Mouse (Mus musculus) right cerebral cortex, postnatal 14 days (tissue): Measurements from ENCODE around the gene Shank1.
A peak's percentile ranks its signal among the peaks of the same experiment; 100 is the strongest.

Source experiments
- DNase-seq: peaks from one replicate; pipeline ENCODE4 v3.0.0; 2022

Shank1 gene

DNA sequence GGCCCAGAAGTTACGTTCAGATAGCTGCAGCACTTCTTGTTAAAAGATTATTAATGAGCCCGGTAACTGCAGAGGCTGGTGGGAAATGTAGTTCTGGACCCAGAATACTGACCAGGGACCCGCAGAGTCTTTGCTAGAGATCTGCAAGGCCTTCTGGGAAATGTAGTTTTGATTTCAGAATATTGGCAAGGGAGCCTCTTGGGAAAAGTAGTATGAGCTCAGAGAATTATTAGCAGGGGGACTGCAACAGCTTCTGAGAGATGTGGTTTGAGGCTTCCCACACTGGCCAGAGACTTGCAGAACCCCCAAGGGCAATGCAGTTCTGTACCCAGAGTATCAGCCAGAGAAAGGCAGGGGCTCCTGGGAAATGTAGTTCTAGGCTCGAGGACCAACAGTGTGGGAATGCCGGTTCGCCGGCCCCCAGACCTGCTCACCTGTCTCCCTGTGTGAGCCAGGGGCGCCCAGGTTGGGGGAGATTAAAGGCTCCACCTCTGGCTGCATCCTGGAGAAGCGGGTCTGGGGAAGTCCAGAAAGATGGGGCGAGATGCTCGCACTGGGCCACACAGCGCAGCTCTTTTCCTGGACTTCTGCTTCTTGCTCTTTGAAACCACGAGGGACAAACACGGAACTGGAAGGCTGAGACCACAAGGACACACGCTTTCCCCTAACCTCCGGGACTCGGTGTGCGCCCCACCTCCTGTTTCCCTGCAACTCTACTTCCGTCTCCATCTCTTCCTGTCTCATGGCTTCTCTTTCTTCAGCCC, 64.0 kb downstream of the Shank1 start:
- DNase-seq: peak; percentile 54

DNA sequence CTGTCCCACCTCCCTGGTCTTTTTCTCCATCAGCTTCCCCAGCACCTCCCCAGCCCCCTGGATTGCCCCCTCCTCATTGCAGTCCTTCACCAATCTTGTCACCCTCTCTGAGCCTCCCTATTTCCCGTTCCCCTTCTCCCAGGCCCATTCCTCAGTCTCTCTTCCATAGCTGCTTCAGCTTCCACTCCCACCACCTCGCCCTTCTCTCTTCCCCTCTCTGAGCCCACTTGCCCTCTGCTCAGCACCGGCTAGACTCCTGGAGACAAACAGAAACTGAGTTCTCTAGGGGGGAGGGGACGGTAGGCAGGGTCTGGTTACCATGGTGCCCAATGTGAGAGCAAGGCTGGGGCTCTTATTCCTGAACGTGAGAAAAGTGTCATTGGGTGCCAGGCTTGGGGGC, 64.7 kb downstream of the Shank1 start:
- DNase-seq: no peak

DNA sequence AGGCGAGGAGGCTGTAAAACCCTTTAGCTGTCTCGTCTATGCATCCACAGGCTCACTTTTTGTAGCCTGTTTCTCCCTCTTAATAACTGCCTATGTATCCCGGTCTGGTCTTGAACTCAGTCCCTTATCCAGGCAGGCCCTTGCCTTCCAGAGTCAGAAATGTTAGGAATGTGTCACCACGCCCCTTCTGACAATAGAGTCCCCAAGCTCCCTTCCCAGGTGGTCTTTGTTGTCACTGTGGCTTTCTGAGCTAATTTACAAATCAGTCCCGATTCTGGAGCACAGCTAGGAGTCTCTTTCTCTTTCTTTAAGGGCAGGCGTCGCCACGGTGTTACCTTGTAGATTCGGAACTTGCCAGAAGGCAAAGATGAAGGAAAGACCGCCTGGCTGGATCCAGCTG, 65.2 kb downstream of the Shank1 start:
- no peak for DNase-seq

DNA sequence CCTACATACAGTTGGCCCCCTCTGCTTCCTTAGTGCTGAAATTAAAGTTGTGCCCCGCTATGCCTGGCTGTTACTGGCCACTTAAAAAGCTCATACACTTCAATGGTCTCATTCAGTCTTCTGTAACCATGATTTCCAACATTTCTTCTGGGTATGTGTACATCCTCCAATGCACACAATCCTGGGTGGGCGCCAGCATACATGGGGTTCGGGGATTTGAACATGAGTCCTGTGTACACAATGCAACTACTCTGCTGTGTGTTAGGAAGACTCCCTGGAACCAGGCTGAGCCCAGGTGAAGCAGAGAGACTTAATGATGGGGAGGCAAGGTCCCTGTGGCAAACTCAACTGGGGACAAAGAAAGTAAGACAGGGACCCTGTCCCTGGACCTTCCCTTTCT, 65.7 kb downstream of the Shank1 start:
- DNase-seq: no peak

DNA sequence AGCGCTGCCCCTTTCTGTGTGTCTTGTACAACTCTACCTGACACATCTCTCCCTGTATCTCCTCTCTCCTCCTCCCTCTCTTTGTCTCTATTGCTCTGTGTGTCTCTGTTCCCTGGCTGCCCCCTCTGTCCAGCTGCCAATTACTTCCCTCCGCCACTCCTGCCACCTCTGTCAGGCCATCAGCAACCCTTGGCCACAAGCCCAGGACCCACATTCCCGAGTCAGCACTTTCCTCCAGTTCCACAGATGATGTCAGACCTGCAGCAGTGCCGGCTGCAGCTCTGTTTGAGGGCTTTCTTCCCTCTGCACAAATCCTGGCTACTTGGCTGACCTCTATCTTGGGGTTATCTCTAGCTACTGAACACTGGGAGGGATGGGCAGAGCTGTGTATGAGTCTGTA, 68.2 kb downstream of the Shank1 start:
- peak; percentile 45 for DNase-seq

DNA sequence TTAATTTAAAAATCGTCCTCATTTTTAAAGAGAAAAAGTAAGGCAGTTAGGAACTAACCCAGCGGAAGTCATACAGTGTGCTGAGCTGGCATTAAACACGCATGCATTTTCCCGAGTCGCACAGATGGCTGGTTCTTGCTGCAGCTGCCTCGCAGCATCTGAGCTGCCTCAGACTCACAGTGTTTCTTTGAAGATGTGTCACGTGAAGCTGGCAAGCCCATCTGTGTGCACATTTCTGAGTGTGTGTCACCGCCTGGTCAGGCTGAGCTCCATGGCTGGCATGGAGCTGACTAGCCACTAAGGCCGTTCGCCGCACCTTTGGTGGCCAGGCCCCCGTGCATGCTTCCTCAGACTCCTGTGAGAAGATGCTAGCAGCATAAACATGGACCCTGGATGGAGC, 72.5 kb downstream of the Shank1 start:
- peak; percentile 71 for DNase-seq

DNA sequence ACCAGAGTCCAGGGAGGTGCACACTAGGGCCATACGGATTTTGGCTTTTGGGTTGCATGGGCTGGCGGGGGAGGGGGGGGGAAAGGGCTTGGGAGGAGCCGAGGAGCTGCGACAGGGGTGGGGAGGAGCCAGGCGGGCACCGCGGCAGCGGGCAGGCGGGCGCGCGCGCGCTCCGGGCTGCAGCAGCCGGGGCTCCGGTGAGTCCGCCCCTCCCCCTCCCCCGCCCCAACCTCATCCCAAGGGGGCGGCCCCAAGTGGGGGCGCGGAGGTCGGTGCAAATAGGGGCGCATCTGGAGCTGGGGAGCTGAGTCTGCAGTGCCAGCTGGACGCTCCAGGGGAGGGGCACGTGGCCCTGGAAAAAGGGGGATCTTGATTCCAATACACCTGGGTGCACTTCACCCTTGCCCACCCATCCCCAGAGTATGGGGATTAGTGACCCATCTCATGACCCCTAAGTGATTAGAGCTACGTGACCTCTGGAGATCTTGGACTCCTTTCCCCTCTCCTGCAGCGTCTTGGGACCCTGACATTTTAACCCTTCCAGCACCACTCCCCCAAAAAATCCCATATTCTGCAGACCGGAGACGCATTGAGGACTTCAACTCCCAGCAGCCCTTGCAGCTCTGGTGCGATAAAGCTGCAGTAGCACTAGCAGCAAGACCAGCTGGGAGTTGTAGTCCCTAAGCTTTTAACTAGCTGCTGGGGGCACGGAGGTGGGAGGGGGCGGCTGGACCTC, 74.1 kb downstream of the Shank1 start, which contains the start of gene Syt3:
Gene Syt3 (plus strand): TSS at position 123 of the 736 bp plus-strand sequence.
- peak; percentile 68 for DNase-seq

DNA sequence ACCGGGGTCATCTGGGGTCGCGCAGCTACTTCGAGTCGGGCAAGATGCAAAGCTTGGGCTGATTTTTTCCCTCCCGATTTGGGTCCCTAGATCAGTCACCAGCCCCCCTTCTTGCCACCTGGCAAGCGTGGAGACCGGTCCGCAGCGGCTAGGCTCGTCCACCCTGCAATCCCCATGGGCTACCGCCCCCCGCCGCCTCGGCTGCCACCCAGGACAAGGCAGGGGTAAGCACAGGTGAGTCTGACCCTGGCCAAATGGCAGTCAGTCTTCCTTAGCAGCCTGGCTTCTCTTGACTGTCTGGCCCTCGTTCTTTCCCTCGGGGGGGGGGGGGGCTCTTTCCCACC, 74.6 kb downstream of the Shank1 start:
- DNase-seq: no peak

DNA sequence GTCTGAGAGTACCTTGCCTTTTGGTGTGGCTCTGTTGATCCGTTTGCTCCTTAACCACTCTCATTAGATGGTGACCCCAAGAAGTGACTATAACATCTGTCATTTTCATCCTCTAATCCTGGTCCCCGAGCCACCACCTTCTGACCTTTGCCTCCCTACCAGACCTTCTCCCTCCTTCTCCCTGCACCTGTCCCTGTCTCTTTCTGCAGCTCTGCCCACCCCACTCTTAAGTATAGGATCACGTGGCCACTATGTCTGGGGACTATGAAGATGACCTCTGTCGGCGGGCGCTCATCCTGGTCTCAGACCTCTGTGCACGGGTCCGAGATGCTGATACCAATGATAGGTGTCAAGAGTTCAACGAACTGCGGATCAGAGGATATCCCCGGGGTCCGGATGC, 75.7 kb downstream of the Shank1 start, which contains the start of gene 1700008O03Rik:
Gene 1700008O03Rik (minus strand): TSS at position 101 of the 400 bp plus-strand sequence.
- DNase-seq: no peak

DNA sequence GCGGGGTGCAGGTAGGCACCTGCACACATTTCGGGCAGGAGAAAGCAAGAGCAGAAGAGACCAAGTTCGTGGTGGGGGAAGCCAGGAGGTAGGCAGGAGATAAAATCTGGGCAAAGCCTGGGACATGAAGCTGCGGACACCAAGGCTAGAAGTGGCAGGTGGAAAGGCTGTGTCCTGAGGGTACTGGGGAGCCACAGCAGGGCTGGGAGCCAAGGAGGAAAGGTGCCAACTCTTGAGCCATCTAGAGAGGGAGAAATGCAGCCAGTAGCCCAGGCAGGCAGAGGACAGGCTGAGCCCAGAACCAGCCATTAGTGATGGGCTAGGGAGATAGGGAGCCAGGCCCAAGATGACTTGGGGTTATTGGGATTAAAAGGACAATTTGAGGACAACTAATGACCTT, 81.8 kb downstream of the Shank1 start:
- no peak for DNase-seq

DNA sequence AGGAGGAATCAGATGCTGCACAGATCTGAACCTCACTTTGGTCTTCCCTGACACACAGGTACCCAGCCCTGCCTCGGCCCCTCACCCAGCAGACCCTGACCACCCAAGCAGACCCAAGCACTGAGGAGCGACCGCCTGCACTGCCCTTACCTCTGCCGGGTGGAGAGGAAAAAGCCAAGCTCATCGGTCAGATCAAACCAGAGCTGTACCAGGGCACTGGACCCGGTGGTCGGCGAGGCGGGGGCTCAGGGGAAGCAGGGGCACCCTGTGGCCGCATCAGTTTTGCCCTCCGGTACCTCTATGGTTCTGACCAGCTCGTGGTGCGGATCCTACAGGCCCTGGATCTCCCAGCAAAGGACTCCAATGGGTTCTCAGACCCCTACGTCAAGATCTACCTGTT, 82.3 kb downstream of the Shank1 start:
- no peak for DNase-seq

DNA sequence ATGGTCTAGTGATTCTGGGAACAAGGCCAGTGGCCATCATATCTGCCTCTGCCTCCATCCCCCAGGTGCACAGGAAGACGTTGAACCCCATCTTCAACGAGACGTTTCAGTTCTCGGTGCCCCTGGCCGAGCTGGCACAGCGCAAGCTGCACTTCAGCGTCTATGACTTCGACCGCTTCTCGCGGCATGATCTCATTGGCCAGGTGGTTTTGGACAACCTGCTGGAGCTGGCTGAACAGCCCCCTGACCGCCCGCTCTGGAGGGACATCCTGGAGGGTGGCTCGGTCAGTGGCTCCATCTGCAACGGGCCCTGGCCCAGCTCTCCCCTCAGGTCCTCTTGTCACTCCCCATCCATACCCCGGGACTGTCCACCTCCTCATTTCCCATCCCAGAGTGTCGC, 83.2 kb downstream of the Shank1 start:
- no peak for DNase-seq

DNA sequence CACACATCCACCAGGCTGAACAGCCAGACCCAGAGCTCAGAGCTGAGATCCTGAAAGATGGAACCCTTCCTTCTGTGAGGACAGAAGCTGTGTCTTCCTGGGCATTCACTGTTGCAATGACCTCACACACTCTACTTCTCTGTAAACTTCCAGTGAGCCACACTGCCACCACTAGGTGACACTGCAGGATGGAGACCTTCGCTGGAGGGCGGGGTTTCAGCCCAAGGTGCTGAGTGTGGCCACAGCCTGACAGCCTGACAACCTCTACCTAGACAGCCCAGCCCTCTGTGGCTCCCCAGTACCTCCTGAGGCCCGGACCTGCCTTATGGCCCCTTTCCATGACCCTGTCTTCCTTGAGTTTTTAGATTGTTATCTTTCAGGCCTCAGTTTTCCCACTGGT, 88.5 kb downstream of the Shank1 start:
- peak; percentile 60 for DNase-seq

DNA sequence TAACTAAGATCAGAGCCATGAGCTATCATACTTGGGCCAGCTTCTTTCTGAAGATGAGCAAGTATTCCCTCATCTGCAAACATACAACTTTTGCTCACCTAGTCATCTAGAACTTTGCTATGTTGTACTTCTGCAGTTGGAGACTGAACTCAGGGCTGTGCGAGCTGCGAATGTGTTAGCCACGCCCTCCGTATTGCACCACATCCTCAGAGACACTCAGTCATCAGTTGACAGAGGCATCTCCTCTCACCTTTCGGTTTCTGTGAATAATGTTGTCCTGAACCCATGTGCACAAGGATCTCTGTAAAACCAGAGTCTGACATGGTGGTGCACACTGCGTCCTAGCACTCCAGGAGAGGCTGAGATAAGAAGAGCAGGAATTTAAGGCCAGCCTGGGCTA, 91.6 kb downstream of the Shank1 start:
- DNase-seq: no peak

DNA sequence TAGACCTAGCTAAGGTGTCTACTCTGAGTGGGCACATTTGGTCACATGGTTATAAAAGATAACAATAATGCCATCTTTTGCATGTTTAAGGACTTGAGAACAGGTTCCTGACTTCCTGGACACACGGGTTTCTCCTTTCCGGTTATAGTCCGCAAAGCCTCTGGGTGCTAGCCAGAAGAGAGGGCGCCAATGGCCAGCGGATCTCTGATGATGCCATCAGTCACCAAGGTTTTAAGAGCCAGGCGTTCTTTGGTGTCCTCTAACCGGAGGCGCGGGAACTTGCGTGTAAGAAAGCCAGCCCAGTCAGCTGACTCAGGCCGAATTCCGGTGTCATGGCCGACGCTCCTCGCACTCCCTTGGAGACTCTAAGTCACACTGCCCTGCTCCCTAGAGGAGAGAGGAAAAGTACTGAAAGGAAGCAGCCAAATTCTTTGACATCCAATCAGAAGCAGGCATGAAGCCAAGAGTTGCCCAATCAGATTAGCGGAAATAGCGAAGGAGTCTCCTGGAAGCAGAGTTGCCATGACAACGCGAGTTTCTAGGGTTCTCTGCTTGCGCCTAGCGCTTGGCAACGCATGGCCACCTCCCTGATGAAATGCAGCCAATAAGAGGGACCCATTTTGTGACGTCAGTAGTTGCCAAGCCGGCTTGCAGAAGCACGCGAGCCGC, 95.4 kb downstream of the Shank1 start:
- DNase-seq: peak; percentile 96

DNA sequence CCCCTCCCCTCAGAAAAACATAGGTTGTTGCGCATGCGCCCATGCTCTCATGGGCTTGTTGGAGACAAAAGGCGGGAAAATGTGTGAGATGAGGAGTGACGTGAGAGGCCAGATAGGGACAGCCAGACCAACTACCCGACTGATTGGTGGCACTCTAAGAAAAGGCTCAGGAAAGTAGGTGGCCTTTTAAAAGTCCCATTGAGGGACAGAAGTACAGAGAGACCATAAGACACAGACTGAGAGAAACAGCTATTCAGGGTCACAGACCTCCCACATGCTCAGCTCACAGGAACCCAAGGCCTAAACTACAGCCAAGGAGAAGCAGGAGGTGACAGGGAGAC, 95.9 kb downstream of the Shank1 start:
- no peak for DNase-seq
